Mouse (Mus musculus) midbrain, embryonic 13.5 days (tissue): ENCODE data around the gene Gm47959. TPM values are rescaled to one million over a fixed set of nuclear protein-coding genes. Genes with fewer than 3 reads are reported as not detected.
A peak's percentile ranks its signal among the peaks of the same experiment; 100 is the strongest.

Experiments
- ATAC-seq: fragments of 200-750 bp; cut with Nextera tagmentation; 2 replicates; pipeline ENCODE4 v1.8.0; 2017; ENCODE audit warnings: mild to moderate bottlenecking, moderate TSS enrichment, moderate library complexity
- H3K27ac ChIP-seq: fragments of 300-500 bp; sonication (generic); 2 replicates; pipeline ENCODE4 v1.5.1; 2015; ENCODE audit warnings: inconsistent platforms, mild to moderate bottlenecking, moderate library complexity
- H3K27me3 ChIP-seq: fragments of 300-500 bp; sonication (generic); 2 replicates; pipeline ENCODE4 v1.6.1; 2015; ENCODE audit warnings: mild to moderate bottlenecking, inconsistent platforms
- H3K36me3 ChIP-seq: fragments of 300-500 bp; sonication (generic); 2 replicates; pipeline ENCODE4 v1.6.1; 2015; ENCODE audit warnings: mild to moderate bottlenecking, inconsistent platforms
- H3K4me1 ChIP-seq: fragments of 300-500 bp; sonication (generic); replicated peaks from 2 replicates; pipeline ENCODE4 v1.6.1; 2015; ENCODE audit warnings: inconsistent platforms
- H3K4me2 ChIP-seq: fragments of 300-500 bp; sonication (generic); replicated peaks from 2 replicates; pipeline ENCODE4 v1.6.1; 2015; ENCODE audit warnings: moderate library complexity, mild to moderate bottlenecking, inconsistent platforms
- H3K4me3 ChIP-seq: fragments of 300-500 bp; sonication (generic); replicated peaks from 2 replicates; pipeline ENCODE4 v1.5.1; 2015; ENCODE audit warnings: mild to moderate bottlenecking, inconsistent platforms
- H3K9ac ChIP-seq: fragments of 300-500 bp; sonication (generic); replicated peaks from 2 replicates; pipeline ENCODE4 v1.6.1; 2015; ENCODE audit warnings: mild to moderate bottlenecking, inconsistent platforms
- H3K9me3 ChIP-seq: fragments of 300-500 bp; sonication (generic); 2 replicates; pipeline ENCODE4 v1.6.1; 2016; ENCODE audit warnings: mild to moderate bottlenecking, inconsistent platforms
- WGBS: fragments of 180-500 bp; shearing (Covaris S2); methylation state at CpG from one replicate; pipeline ENCODE4 v1.1.7; 2015; 5-methylcytosine and 5-hydroxymethylcytosine counted together
- polyA plus RNA-seq: library from polyadenylated mRNA; unstranded; fragments of >200 nt; fragmentation: Nextera tagmentation; extraction: Ambion mirVana; gene quantifications from 2 replicates; pipeline ENCODE4 v1.2.1, GENCODE M21; 2015

Gm47959 gene
- polyA plus RNA-seq, 1 experiment from 2014 or later, result not detected

GRCm38 (mm10) chr1:83038109-83038672, 37.8 kb downstream of the Gm47959 start, which contains the start of gene Slc19a3:
TSS of gene Slc19a3 (minus strand) at chr1:83038448.
- H3K36me3 ChIP-seq, result no peaks in the 10 kb centered on the region
- H3K9ac ChIP-seq, result peak within 1 kb of the TSS; percentile 56
- peak within 1 kb of the TSS; percentile 51 for H3K4me3 ChIP-seq
- no peaks in the 10 kb centered on the region for H3K27me3 ChIP-seq
- ATAC-seq, result peak; percentile 88
- 1% methylated on average over 25 of the region's 25 CpGs for WGBS
- no peaks in the 10 kb centered on the region for H3K9me3 ChIP-seq
- H3K4me1 ChIP-seq, result peaks cover 6% of the 10 kb centered on the region; the same call in 1 of the 2 replicates
- H3K27ac ChIP-seq, result no peak within 1 kb of the TSS
- H3K4me2 ChIP-seq, result peak within 1 kb of the TSS; percentile 74

- H3K36me3 ChIP-seq, result no peaks in the 10 kb centered on the region
- no peak overlapping the region for H3K9ac ChIP-seq
- 82% methylated on average over 4 of the region's 4 CpGs for WGBS
- H3K27ac ChIP-seq, result no peak overlapping the region
- peaks cover 6% of the 10 kb centered on the region; the same call in 1 of the 2 replicates for H3K4me1 ChIP-seq
- no peaks in the 10 kb centered on the region for H3K9me3 ChIP-seq
- no peaks in the 10 kb centered on the region for H3K27me3 ChIP-seq
- ATAC-seq, result no peak
- H3K4me2 ChIP-seq, result no peak overlapping the region
- H3K4me3 ChIP-seq, result no peak overlapping the region
Measured at GRCm38 (mm10) chr1:83039080-83039479, 38.7 kb downstream of the Gm47959 start.

GRCm38 (mm10) chr1:83042380-83042779, 42.0 kb downstream of the Gm47959 start, which contains the start of gene Krtap28-10:
TSS of gene Krtap28-10 (minus strand) at chr1:83042480.
- 95% methylated on average over 2 of the region's 2 CpGs for WGBS
- no peaks in the 10 kb centered on the region for H3K9me3 ChIP-seq
- peaks cover 6% of the 10 kb centered on the region; the same call in 1 of the 2 replicates for H3K4me1 ChIP-seq
- ATAC-seq, result no peak
- no peaks in the 10 kb centered on the region for H3K27me3 ChIP-seq
- H3K27ac ChIP-seq, result no peak within 1 kb of the TSS
- H3K4me3 ChIP-seq, result no peak within 1 kb of the TSS
- H3K9ac ChIP-seq, result no peak within 1 kb of the TSS
- no peak within 1 kb of the TSS for H3K4me2 ChIP-seq
- H3K36me3 ChIP-seq, result no peaks in the 10 kb centered on the region

GRCm38 (mm10) chr1:83044882-83045427, 44.6 kb downstream of the Gm47959 start, which contains the start of gene Gm47969:
TSS of gene Gm47969 (plus strand) at chr1:83044932.
- H3K4me3 ChIP-seq, result no peak within 1 kb of the TSS
- H3K36me3 ChIP-seq, result no peaks in the 10 kb centered on the region
- no peak within 1 kb of the TSS for H3K9ac ChIP-seq
- ATAC-seq, result no peak
- no peak within 1 kb of the TSS for H3K4me2 ChIP-seq
- no peak within 1 kb of the TSS for H3K27ac ChIP-seq
- WGBS, result 90% methylated on average over 5 of the region's 5 CpGs
- no peaks in the 10 kb centered on the region for H3K9me3 ChIP-seq
- no peaks in the 10 kb centered on the region for H3K27me3 ChIP-seq
- no peaks in the 10 kb centered on the region for H3K4me1 ChIP-seq

Other genes with a start within 250 kb of the Gm47959 start
- gene Tm4sf20, start 232.1 kb upstream of the Gm47959 start, polyA plus RNA-seq, result 0.11 and 0.22 TPM in 2 replicates
- gene Gm47791, start 229.3 kb upstream of the Gm47959 start, polyA plus RNA-seq, result not detected in 2 replicates
- 26.5 and 31.0 TPM in 2 replicates for gene Agfg1, start 161.1 kb upstream of the Gm47959 start, polyA plus RNA-seq
- 0.34 TPM in 1 of 2 replicates, not detected in the other for gene A030005L19Rik, start 87.2 kb upstream of the Gm47959 start, polyA plus RNA-seq
- gene A030014E15Rik, start 75.6 kb upstream of the Gm47959 start, polyA plus RNA-seq, result not detected in 2 replicates
- gene Gm6217, start 69.1 kb upstream of the Gm47959 start, polyA plus RNA-seq, result not detected in 2 replicates
- gene A030003K21Rik, start 57.2 kb upstream of the Gm47959 start, polyA plus RNA-seq, result not detected in 2 replicates
- not detected in 2 replicates for gene Gm7544, start 44.5 kb upstream of the Gm47959 start, polyA plus RNA-seq
- not detected in 2 replicates for gene Gm47955, start 40.3 kb upstream of the Gm47959 start, polyA plus RNA-seq
- gene Slc19a3, start 37.9 kb downstream of the Gm47959 start, polyA plus RNA-seq, result 0.58 and 0.63 TPM in 2 replicates
- gene Krtap28-10, start 41.9 kb downstream of the Gm47959 start, polyA plus RNA-seq, result not detected in 2 replicates
- not detected in 2 replicates for gene Gm47969, start 44.4 kb downstream of the Gm47959 start, polyA plus RNA-seq
- not detected in 2 replicates for gene A030005K14Rik, start 58.8 kb downstream of the Gm47959 start, polyA plus RNA-seq
- gene Krtap28-13, start 60.4 kb downstream of the Gm47959 start, polyA plus RNA-seq, result not detected in 2 replicates
- not detected in 2 replicates for gene Ccl20, start 116.2 kb downstream of the Gm47959 start, polyA plus RNA-seq
- 0.40 and 0.81 TPM in 2 replicates for gene Daw1, start 159.2 kb downstream of the Gm47959 start, polyA plus RNA-seq